Mouse (Mus musculus) retina, embryonic 14.5 days (tissue): ENCODE measurements around the gene Mlc1.
A peak's percentile ranks its signal among the peaks of the same experiment; 100 is the strongest.

Experiments
- DNase-seq: peaks from one replicate; pipeline ENCODE4 v3.0.0-alpha.2; 2015; ENCODE audit warnings: low spot score

The Mlc1 gene

DNA sequence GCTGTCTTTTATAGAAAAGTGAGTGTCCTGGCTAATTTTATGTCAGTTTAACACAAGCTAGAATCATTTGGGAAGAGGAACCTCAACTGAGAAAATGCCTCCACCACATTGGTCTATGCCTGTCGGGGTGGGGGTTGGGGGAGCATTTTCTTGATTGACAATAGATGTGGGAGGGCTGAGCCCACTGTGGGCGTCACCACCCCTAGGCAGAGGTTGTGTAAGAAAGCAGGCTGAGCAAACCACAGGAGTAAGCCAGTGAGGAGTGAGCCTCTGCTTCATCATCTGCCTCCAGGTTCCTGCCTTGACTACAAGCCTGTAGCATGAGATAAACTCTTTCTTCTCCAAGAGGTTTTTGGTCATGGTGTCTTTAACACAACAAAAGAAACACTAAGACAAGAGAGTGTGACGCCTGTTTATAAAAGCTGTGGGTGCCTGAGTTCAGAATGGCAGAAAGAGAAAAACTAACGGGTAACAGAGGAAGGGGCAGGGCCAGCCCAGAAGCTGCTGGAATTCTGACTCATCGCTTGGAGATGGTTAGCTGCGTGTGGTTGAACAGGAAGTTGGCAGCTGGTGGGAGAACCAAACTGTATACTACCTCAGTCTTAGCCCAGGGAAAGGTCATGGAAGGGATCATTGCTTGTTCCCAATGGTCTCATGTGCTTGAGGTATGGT is 42.1 kb downstream of the Mlc1 start:
- no peak for DNase-seq

DNA sequence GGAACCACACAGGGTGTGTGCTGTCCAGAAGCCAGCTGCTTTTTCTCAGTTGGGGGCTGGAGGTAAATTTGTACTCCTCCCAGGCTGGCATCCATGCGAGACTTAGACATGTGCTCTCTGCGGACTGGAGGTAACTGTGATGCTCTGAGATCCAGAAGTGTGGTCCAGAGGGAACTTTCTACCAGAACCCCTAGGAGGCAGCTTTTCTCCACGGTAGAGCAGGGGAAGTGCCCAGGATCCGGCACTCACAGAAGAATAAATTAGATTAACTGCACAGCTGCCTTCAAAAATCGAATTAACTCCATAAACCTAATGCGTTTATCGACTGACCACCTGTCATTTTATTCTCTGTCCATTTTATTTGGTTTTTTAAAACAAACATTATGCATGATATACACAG is 44.7 kb downstream of the Mlc1 start:
- peak; percentile 53 for DNase-seq

- DNase-seq, result no peak
Observed at GRCm38 (mm10) chr15:88932667-88933066, 46.1 kb downstream of the Mlc1 start.

- no peak for DNase-seq
Observed at GRCm38 (mm10) chr15:88921992-88922310, 56.9 kb downstream of the Mlc1 start.

- DNase-seq, result peak; percentile 95
Observed at GRCm38 (mm10) chr15:88921131-88921991, 57.4 kb downstream of the Mlc1 start.

DNA sequence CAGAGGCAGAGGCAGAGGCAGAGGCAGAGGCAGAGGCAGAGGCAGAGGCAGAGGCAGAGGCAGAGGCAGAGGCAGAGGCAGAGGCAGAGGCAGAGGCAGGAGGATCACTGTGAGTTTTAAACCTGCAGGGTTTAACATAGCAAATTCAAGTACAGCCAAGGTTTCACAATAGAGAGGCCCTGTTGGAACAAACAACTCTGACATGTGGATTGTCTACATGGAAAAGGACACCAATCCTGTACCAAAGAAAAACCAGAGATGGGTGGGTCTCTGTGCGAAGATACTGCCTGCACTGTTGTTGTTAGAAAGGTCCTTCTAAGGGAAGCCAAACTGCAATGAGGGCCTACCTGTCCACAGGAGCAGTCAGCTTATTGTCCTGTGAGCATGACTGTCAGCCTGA is 58.7 kb downstream of the Mlc1 start:
- DNase-seq, result no peak

- no peak for DNase-seq
Observed at GRCm38 (mm10) chr15:88919328-88919727, 59.5 kb downstream of the Mlc1 start.

- no peak for DNase-seq
Observed at GRCm38 (mm10) chr15:88917126-88917525, 61.7 kb downstream of the Mlc1 start.

DNA sequence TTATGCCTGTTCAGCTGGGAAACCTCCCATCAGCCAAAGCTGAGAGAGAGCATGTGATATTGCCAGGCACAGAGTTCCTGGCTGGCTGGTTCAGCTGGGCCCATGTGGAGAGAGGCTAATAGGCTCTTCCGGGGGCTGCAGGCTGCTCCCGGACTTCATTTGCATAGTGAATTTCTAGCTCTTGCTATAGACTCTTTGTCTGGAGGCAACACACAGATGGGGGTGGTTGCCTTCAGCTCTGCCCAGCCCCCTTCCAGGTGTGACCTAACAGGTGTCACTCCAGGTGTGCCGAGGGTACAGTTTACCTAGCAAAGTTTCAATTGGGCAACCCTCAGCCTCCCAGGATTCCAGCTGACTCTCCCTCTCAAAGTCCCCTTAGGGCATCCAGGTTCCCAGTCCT is 62.4 kb downstream of the Mlc1 start:
- no peak for DNase-seq

DNA sequence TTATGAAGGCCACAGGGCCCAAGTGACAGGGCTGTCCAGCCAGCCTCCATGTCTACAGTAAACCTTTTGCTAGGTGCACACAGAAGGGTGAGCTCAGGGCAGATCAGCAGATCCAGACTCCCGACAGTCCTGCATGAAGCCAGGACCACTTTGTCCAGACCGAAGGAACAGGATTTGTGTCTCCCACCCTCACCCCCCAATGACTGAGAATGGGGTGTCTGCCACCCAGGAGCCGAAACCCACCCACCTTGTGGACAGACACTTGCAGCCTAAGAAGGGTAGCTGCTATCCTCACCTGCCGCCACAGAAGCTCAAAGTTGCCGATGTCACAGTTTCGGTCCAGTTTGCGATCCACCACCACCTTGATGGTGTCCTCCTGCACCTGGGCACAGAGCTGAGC is 63.8 kb downstream of the Mlc1 start:
- DNase-seq, result no peak

- no peak for DNase-seq
Observed at GRCm38 (mm10) chr15:88906347-88906746, 72.5 kb downstream of the Mlc1 start.
